9 mouse cellular contexts compared by ENCODE assay signal in genomic region chr11:115080886-115081285, GRCm38 (mm10). TPM values are rescaled to one million over a fixed set of nuclear protein-coding genes. Genes with fewer than 3 reads are reported as not detected.
DNase-seq lines count a peak whose midpoint lies in the region; ATAC-seq and TF ChIP-seq lines count a peak whose summit lies in the region.
"Had no signal": no experiment of that assay in that cellular context is flagged by ENCODE, and none has a peak within 500 bp of the region (broad histone marks: within the 10 kb centered on the region; RNA-seq: fewer than 3 reads in every experiment).

No protein-coding gene starts in this region.

- H3K4me3 ChIP-seq in forebrain, embryonic 10.5 days = no peak overlapping the region
- no peak overlapping the region for H3K4me3 ChIP-seq in forebrain, embryonic 15.5 days
- H3K4me3 ChIP-seq in lung, postnatal 0 days (ENCODE audit: low read depth, low read length) = no peak overlapping the region
- H3K4me3 ChIP-seq: liver, embryonic 15.5 days had no signal

- peaks cover 20% of the 10 kb centered on the region for H3K27me3 ChIP-seq in forebrain, embryonic 10.5 days (ENCODE audit: poor library complexity, severe bottlenecking)
- no peaks in the 10 kb centered on the region; the same call in 1 of the 2 replicates for H3K27me3 ChIP-seq in forebrain, embryonic 15.5 days
- H3K27me3 ChIP-seq in lung, postnatal 0 days (replicated peaks; ENCODE audit: insufficient read depth, low read length) = peaks cover 4% of the 10 kb centered on the region; the same call in 1 of the 2 replicates

- no peak for TF ChIP-seq EP300 in lung, postnatal 0 days (IDR thresholded peaks at IDR 0.05)

- no peaks in the 10 kb centered on the region for H3K36me3 ChIP-seq in forebrain, embryonic 10.5 days (replicated peaks)
- H3K36me3 ChIP-seq in forebrain, embryonic 15.5 days = no peaks in the 10 kb centered on the region
- no peaks in the 10 kb centered on the region for H3K36me3 ChIP-seq in lung, postnatal 0 days (ENCODE audit: insufficient read depth, low read length)
- H3K36me3 ChIP-seq: liver, embryonic 15.5 days had no signal

- H3K9ac ChIP-seq in forebrain, embryonic 15.5 days (replicated peaks) = no peak overlapping the region
- H3K9ac ChIP-seq in lung, postnatal 0 days (replicated peaks; ENCODE audit: low read depth) = no peak overlapping the region
- H3K9ac ChIP-seq: liver, embryonic 15.5 days had no signal

- WGBS in forebrain, embryonic 10.5 days = 37% methylated on average over 13 of the region's 13 CpGs
- WGBS in forebrain, embryonic 15.5 days = 35% methylated on average over 13 of the region's 13 CpGs
- 33% methylated on average over 13 of the region's 13 CpGs for WGBS in lung, postnatal 0 days

- DNase-seq in forebrain, embryonic 10.5 days (ENCODE audit: extremely low spot score, low spot score) = peak; percentile 30
- peak; percentile 14 for DNase-seq in urinary bladder, postnatal 25 days (ENCODE audit: low spot score)
- no peak for DNase-seq in urinary bladder, postnatal 10 days (ENCODE audit: low spot score)
- DNase-seq in embryo, embryonic 10.5 days (ENCODE audit: low spot score) = peak; percentile 89
- peak; percentile 64 for DNase-seq in kidney, postnatal 10 days
- peak; percentile 83 for DNase-seq in lung, postnatal 0 days (ENCODE audit: low spot score)
- DNase-seq in right cerebral cortex, postnatal 4 days = peak; percentile 35

- no peaks in the 10 kb centered on the region for H3K9me3 ChIP-seq in forebrain, embryonic 10.5 days
- no peaks in the 10 kb centered on the region for H3K9me3 ChIP-seq in forebrain, embryonic 15.5 days
- no peaks in the 10 kb centered on the region for H3K9me3 ChIP-seq in lung, postnatal 0 days (ENCODE audit: low read length)
- H3K9me3 ChIP-seq: liver, embryonic 15.5 days had no signal

- ATAC-seq in forebrain, embryonic 15.5 days (replicated peaks) = no peak
- ATAC-seq in lung, postnatal 0 days = no peak

- H3K27ac ChIP-seq in forebrain, embryonic 10.5 days = no peak overlapping the region
- no peak overlapping the region for H3K27ac ChIP-seq in forebrain, embryonic 15.5 days (replicated peaks)
- H3K27ac ChIP-seq in lung, postnatal 0 days (ENCODE audit: low read length) = no peak overlapping the region
- H3K27ac ChIP-seq: liver, embryonic 15.5 days had no signal

- peak; percentile 91 for TF ChIP-seq CTCF in lung, postnatal 0 days (IDR thresholded peaks at IDR 0.05)

- peaks cover 17% of the 10 kb centered on the region for H3K4me1 ChIP-seq in forebrain, embryonic 10.5 days
- H3K4me1 ChIP-seq in forebrain, embryonic 15.5 days = peaks cover 12% of the 10 kb centered on the region
- no peaks in the 10 kb centered on the region for H3K4me1 ChIP-seq in lung, postnatal 0 days (ENCODE audit: insufficient read depth, low read depth, low read length)

- H3K4me2 ChIP-seq in forebrain, embryonic 15.5 days (replicated peaks) = no peak overlapping the region
- no peak overlapping the region for H3K4me2 ChIP-seq in lung, postnatal 0 days (replicated peaks; ENCODE audit: low read depth, low read length)
- H3K4me2 ChIP-seq: liver, embryonic 15.5 days had no signal

RNA-seq across cellular contexts. Expression of gene Rab37, which starts 10.3 kb away (rescaled TPM):
- 0.76 and 0.90 TPM in 2 replicates for polyA plus RNA-seq in forebrain, embryonic 10.5 days (2016; fragmentation: Nextera tagmentation; extraction: Ambion mirVana)
- polyA plus RNA-seq in forebrain, embryonic 15.5 days (2015; fragmentation: Nextera tagmentation; extraction: Ambion mirVana) = 0.80 and 1.0 TPM in 2 replicates
- 0.56 and 0.85 TPM in 2 replicates for polyA plus RNA-seq in lung, postnatal 0 days (2015; fragmentation: Nextera tagmentation; extraction: Ambion mirVana)

RNA-seq across cellular contexts. Expression of gene Cd300e, which starts 18.9 kb away (rescaled TPM):
- polyA plus RNA-seq in forebrain, embryonic 10.5 days (2016; fragmentation: Nextera tagmentation; extraction: Ambion mirVana) = not detected in 2 replicates
- polyA plus RNA-seq in forebrain, embryonic 15.5 days (2015; fragmentation: Nextera tagmentation; extraction: Ambion mirVana) = 0.09 TPM in 1 of 2 replicates, not detected in the other
- 0.21 and 0.31 TPM in 2 replicates for polyA plus RNA-seq in lung, postnatal 0 days (2015; fragmentation: Nextera tagmentation; extraction: Ambion mirVana)

RNA-seq across cellular contexts. Expression of gene Cd300ld3, which starts 32.7 kb away (rescaled TPM):
- polyA plus RNA-seq in forebrain, embryonic 10.5 days (2016; fragmentation: Nextera tagmentation; extraction: Ambion mirVana) = not detected in 2 replicates
- not detected in 2 replicates for polyA plus RNA-seq in forebrain, embryonic 15.5 days (2015; fragmentation: Nextera tagmentation; extraction: Ambion mirVana)
- polyA plus RNA-seq in lung, postnatal 0 days (2015; fragmentation: Nextera tagmentation; extraction: Ambion mirVana) = not detected in 2 replicates
- polyA plus RNA-seq: liver, embryonic 15.5 days had no signal

RNA-seq across cellular contexts. Expression of gene Cd300ld5, which starts 43.3 kb away (rescaled TPM):
- not detected in 2 replicates for polyA plus RNA-seq in forebrain, embryonic 10.5 days (2016; fragmentation: Nextera tagmentation; extraction: Ambion mirVana)
- polyA plus RNA-seq in forebrain, embryonic 15.5 days (2015; fragmentation: Nextera tagmentation; extraction: Ambion mirVana) = not detected in 2 replicates
- not detected in 2 replicates for polyA plus RNA-seq in lung, postnatal 0 days (2015; fragmentation: Nextera tagmentation; extraction: Ambion mirVana)
- polyA plus RNA-seq: liver, embryonic 15.5 days had no signal

RNA-seq across cellular contexts. Expression of gene Cd300lf, which starts 52.9 kb away (rescaled TPM):
- polyA plus RNA-seq in forebrain, embryonic 10.5 days (2016; fragmentation: Nextera tagmentation; extraction: Ambion mirVana) = 0.09 and 0.10 TPM in 2 replicates
- polyA plus RNA-seq in forebrain, embryonic 15.5 days (2015; fragmentation: Nextera tagmentation; extraction: Ambion mirVana) = 0.10 TPM in 1 of 2 replicates, not detected in the other
- polyA plus RNA-seq in lung, postnatal 0 days (2015; fragmentation: Nextera tagmentation; extraction: Ambion mirVana) = 12.7 and 13.1 TPM in 2 replicates
